Comparison of ENCODE assay signal across 22 mouse cellular contexts in the genomic region with DNA sequence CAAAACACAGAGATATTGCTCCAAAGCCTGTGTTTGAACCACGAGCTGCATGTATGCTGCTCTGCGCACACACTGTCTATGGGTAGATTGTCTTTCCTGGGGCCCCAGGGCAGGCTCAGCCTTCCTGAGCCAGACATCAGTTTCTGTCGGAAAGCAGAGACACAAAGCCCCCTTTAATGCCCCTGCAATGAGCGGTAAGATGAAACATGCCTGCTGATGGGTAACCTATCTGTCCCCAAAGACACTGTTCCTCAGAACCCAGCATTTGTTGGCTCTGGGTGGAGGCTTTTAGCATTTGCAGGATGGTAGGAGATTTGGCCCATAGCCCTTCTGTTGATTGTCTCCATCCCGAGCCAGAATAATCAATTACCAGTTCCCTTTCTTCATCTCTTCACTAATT.
A peak's percentile ranks its signal among the peaks of the same experiment; 100 is the strongest.
DNase-seq lines count a peak whose midpoint lies in the region; ATAC-seq lines count a peak whose summit lies in the region.
"Had no signal": no experiment of that assay in that cellular context is flagged by ENCODE, and none has a peak within 500 bp of the region (broad histone marks: within the 10 kb centered on the region; RNA-seq: fewer than 3 reads in every experiment).

No protein-coding gene starts in this region.

- no peak overlapping the region for H3K4me3 ChIP-seq in hindbrain, embryonic 14.5 days (replicated peaks; ENCODE audit: low read length)
- no peak overlapping the region for H3K4me3 ChIP-seq in hindbrain, embryonic 16.5 days (ENCODE audit: low read length)
- H3K4me3 ChIP-seq in embryonic facial prominence, embryonic 10.5 days, result no peak overlapping the region
- no peak overlapping the region for H3K4me3 ChIP-seq in midbrain, embryonic 16.5 days (ENCODE audit: low read depth, low read length)
- H3K4me3 ChIP-seq: gastrocnemius, adult 2 months; heart, embryonic 15.5 days; limb, embryonic 12.5 days; midbrain, embryonic 12.5 days had no signal

- no peaks in the 10 kb centered on the region for H3K27me3 ChIP-seq in hindbrain, embryonic 14.5 days (ENCODE audit: control insufficient read depth, insufficient read depth, low read length)
- H3K27me3 ChIP-seq in hindbrain, embryonic 16.5 days (replicated peaks; ENCODE audit: control insufficient read depth, insufficient read depth, low read length), result no peaks in the 10 kb centered on the region
- no peaks in the 10 kb centered on the region for H3K27me3 ChIP-seq in embryonic facial prominence, embryonic 10.5 days (replicated peaks; ENCODE audit: low read depth, poor library complexity, severe bottlenecking)
- H3K27me3 ChIP-seq in midbrain, embryonic 16.5 days (ENCODE audit: control insufficient read depth, insufficient read depth, low read depth, low read length), result no peaks in the 10 kb centered on the region
- H3K27me3 ChIP-seq: limb, embryonic 12.5 days; midbrain, embryonic 12.5 days had no signal

- H3K4me2 ChIP-seq in hindbrain, embryonic 14.5 days (replicated peaks), result no peak overlapping the region
- no peak overlapping the region for H3K4me2 ChIP-seq in hindbrain, embryonic 16.5 days (ENCODE audit: low read length)
- H3K4me2 ChIP-seq in midbrain, embryonic 16.5 days (ENCODE audit: low read length), result no peak overlapping the region
- H3K4me2 ChIP-seq: heart, embryonic 15.5 days; limb, embryonic 12.5 days; liver, embryonic 11.5 days; midbrain, embryonic 12.5 days had no signal

- peaks cover 10% of the 10 kb centered on the region; the same call in 1 of the 2 replicates for H3K4me1 ChIP-seq in hindbrain, embryonic 14.5 days (replicated peaks; ENCODE audit: control insufficient read depth, insufficient read depth, low read length)
- peaks cover 3% of the 10 kb centered on the region; the same call in 1 of the 2 replicates for H3K4me1 ChIP-seq in hindbrain, embryonic 16.5 days (ENCODE audit: control insufficient read depth, insufficient read depth, low read depth, low read length)
- peaks cover 29% of the 10 kb centered on the region for H3K4me1 ChIP-seq in embryonic facial prominence, embryonic 10.5 days
- H3K4me1 ChIP-seq in midbrain, embryonic 16.5 days (ENCODE audit: control insufficient read depth, insufficient read depth, low read length), result 0 out of 2 replicates have a peak, but pooled peaks cover 2% of the 10 kb centered on the region
- H3K4me1 ChIP-seq: heart, embryonic 15.5 days had no signal

- H3K36me3 ChIP-seq in hindbrain, embryonic 14.5 days (replicated peaks; ENCODE audit: control insufficient read depth, insufficient read depth), result no peaks in the 10 kb centered on the region
- no peaks in the 10 kb centered on the region for H3K36me3 ChIP-seq in hindbrain, embryonic 16.5 days (ENCODE audit: control insufficient read depth, insufficient read depth, low read length)
- no peaks in the 10 kb centered on the region for H3K36me3 ChIP-seq in embryonic facial prominence, embryonic 10.5 days (replicated peaks)
- H3K36me3 ChIP-seq in midbrain, embryonic 16.5 days (ENCODE audit: control insufficient read depth, insufficient read depth, low read length), result no peaks in the 10 kb centered on the region
- H3K36me3 ChIP-seq: heart, embryonic 15.5 days; limb, embryonic 12.5 days; midbrain, embryonic 12.5 days had no signal

- DNase-seq in embryo, embryonic 11 days, result peak; percentile 8
- no peak for DNase-seq in embryo, embryonic 9.5 days (ENCODE audit: extremely low spot score)
- no peak for DNase-seq in hindbrain, embryonic 14.5 days (ENCODE audit: low spot score)
- peak; percentile 21 for DNase-seq in embryonic facial prominence, embryonic 10.5 days (ENCODE audit: low spot score)
- DNase-seq in urinary bladder, adult 2 months (ENCODE audit: low spot score), result no peak
- DNase-seq: adrenal gland, postnatal 25 days; cerebellum, adult 9-10 months; gastrocnemius, adult 2 months; heart, postnatal 4 days; kidney, adult 2 months; kidney, postnatal 10 days; liver, postnatal 0 days; thymus, adult 18-20 months; thymus, postnatal 36 days had no signal

- ATAC-seq in hindbrain, embryonic 14.5 days (ENCODE audit: low FRiP score), result 0 out of 2 replicates have a peak, but pooled peaks have one; percentile 35
- no peak for ATAC-seq in hindbrain, embryonic 16.5 days
- ATAC-seq in midbrain, embryonic 16.5 days, result 0 out of 2 replicates have a peak, but pooled peaks have one; percentile 28
- ATAC-seq: CD4-positive, CD25-positive, alpha-beta regulatory T cell, adult 4 months; liver, postnatal 0 days; lung, postnatal 0 days had no signal

- no peak overlapping the region for H3K9ac ChIP-seq in hindbrain, embryonic 14.5 days
- H3K9ac ChIP-seq in hindbrain, embryonic 16.5 days (ENCODE audit: low read depth, low read length), result no peak overlapping the region
- no peak overlapping the region for H3K9ac ChIP-seq in midbrain, embryonic 16.5 days (ENCODE audit: low read depth, low read length)
- H3K9ac ChIP-seq: heart, embryonic 15.5 days; limb, embryonic 12.5 days; liver, postnatal 0 days; midbrain, embryonic 12.5 days had no signal

- no peaks in the 10 kb centered on the region for H3K9me3 ChIP-seq in hindbrain, embryonic 14.5 days (ENCODE audit: control insufficient read depth, low read length)
- H3K9me3 ChIP-seq in hindbrain, embryonic 16.5 days (ENCODE audit: control insufficient read depth, low read length), result no peaks in the 10 kb centered on the region
- no peaks in the 10 kb centered on the region for H3K9me3 ChIP-seq in embryonic facial prominence, embryonic 10.5 days
- H3K9me3 ChIP-seq in midbrain, embryonic 16.5 days (replicated peaks; ENCODE audit: control insufficient read depth, low read length, poor library complexity, severe bottlenecking), result no peaks in the 10 kb centered on the region
- H3K9me3 ChIP-seq: limb, embryonic 12.5 days; midbrain, embryonic 12.5 days had no signal

- H3K27ac ChIP-seq in hindbrain, embryonic 14.5 days, result no peak overlapping the region
- H3K27ac ChIP-seq in hindbrain, embryonic 16.5 days (ENCODE audit: low read depth, low read length), result no peak overlapping the region
- no peak overlapping the region; the same call in 1 of the 2 replicates for H3K27ac ChIP-seq in embryonic facial prominence, embryonic 10.5 days (replicated peaks)
- no peak overlapping the region for H3K27ac ChIP-seq in midbrain, embryonic 16.5 days (ENCODE audit: low read length)
- H3K27ac ChIP-seq: gastrocnemius, adult 2 months; heart, embryonic 15.5 days; limb, embryonic 12.5 days; midbrain, embryonic 12.5 days had no signal

- 48% methylated on average over 5 of the region's 5 CpGs for WGBS in hindbrain, embryonic 14.5 days
- 51% methylated on average over 5 of the region's 5 CpGs for WGBS in hindbrain, embryonic 16.5 days
- WGBS in embryonic facial prominence, embryonic 10.5 days, result 29% methylated on average over 5 of the region's 5 CpGs
- 47% methylated on average over 5 of the region's 5 CpGs for WGBS in midbrain, embryonic 16.5 days

Comparison
In these comparisons a context has a peak if more than half of its experiments do, and no peak if none do; other contexts are left out.
1. DNase-seq: peak in embryo, embryonic 11 days (single experiment) and embryonic facial prominence, embryonic 10.5 days (single experiment); none in embryo, embryonic 9.5 days (single experiment), hindbrain, embryonic 14.5 days (single experiment) and urinary bladder, adult 2 months (single experiment).